Mouse (Mus musculus) megakaryocyte progenitor cell, adult 5-6 weeks (primary cell): Measurements from ENCODE around the gene Tmem189. TPM values are rescaled to one million over a fixed set of nuclear protein-coding genes. Genes with fewer than 3 reads are reported as not detected.

Experiments used
- ATAC-seq: replicated peaks from 2 replicates; pipeline ENCODE4 v1.8.0; 2016; ENCODE audit warnings: mild to moderate bottlenecking, moderate TSS enrichment, inconsistent platforms; ENCODE audit not compliant: poor library complexity
- total RNA-seq, 2 experiments: library from RNA; stranded (forward) in 1 of 2; stranded (reverse) in 1 of 2; fragments of 157-497, 149-512 nt in 1 of 2; fragments of 200-1000 nt in 1 of 2; gene quantifications; 2 replicates each; pipeline versions ENCODE4 v1.2.3 to v1.2.4; 2015 to 2017

The Tmem189 gene
- total RNA-seq, 2 experiments from 2014 or later, result 18.0 to 20.0 TPM

GRCm38 (mm10) chr2:167597492-167598186, 92.0 kb downstream of the Tmem189 start:
- ATAC-seq, result no peak

- ATAC-seq, result no peak
Observed at GRCm38 (mm10) chr2:167596726-167597491, 92.7 kb downstream of the Tmem189 start.

GRCm38 (mm10) chr2:167596262-167596661, 93.4 kb downstream of the Tmem189 start:
- ATAC-seq, result no peak

GRCm38 (mm10) chr2:167595761-167596171, 93.9 kb downstream of the Tmem189 start:
- no peak for ATAC-seq

GRCm38 (mm10) chr2:167594444-167594934, 95.1 kb downstream of the Tmem189 start:
- no peak for ATAC-seq

- ATAC-seq, result no peak
Observed at GRCm38 (mm10) chr2:167593551-167594250, 95.9 kb downstream of the Tmem189 start.

Other genes starting within 250 kb of the Tmem189 start
- 31.5 and 39.0 TPM in 2 replicates for gene Rnf114, start 197.2 kb downstream of the Tmem189 start, total RNA-seq (2015)
- gene Rnf114, start 197.2 kb downstream of the Tmem189 start, total RNA-seq (2017), result 18.7 and 18.9 TPM in 2 replicates
- gene Spata2, start 196.9 kb downstream of the Tmem189 start, total RNA-seq (2015), result 10.5 and 11.8 TPM in 2 replicates
- 7.4 and 7.7 TPM in 2 replicates for gene Spata2, start 196.9 kb downstream of the Tmem189 start, total RNA-seq (2017)
- gene Snai1, start 151.6 kb downstream of the Tmem189 start, total RNA-seq (2015), result not detected in 2 replicates
- gene Snai1, start 151.6 kb downstream of the Tmem189 start, total RNA-seq (2017), result 0.33 and 0.44 TPM in 2 replicates
- 102 and 116 TPM in 2 replicates for gene Ube2v1, start 57.7 kb downstream of the Tmem189 start, total RNA-seq (2015)
- gene Ube2v1, start 57.7 kb downstream of the Tmem189 start, total RNA-seq (2017), result 51.7 and 56.5 TPM in 2 replicates
- gene Gm20431, start 28.3 kb downstream of the Tmem189 start, total RNA-seq (2015), result 3.7 TPM in 1 of 2 replicates, not detected in the other
- gene Gm20431, start 28.3 kb downstream of the Tmem189 start, total RNA-seq (2017), result not detected in 2 replicates
- 19.6 and 22.4 TPM in 2 replicates for gene Cebpb, start 907 bp downstream of the Tmem189 start, total RNA-seq (2015)
- gene Cebpb, start 907 bp downstream of the Tmem189 start, total RNA-seq (2017), result 15.6 and 16.3 TPM in 2 replicates
- gene Ptpn1, start 242.2 kb upstream of the Tmem189 start, total RNA-seq (2015), result 13.8 and 15.8 TPM in 2 replicates
- gene Ptpn1, start 242.2 kb upstream of the Tmem189 start, total RNA-seq (2017), result 58.4 and 65.8 TPM in 2 replicates